Mouse (Mus musculus) retina, postnatal 7 days (tissue): ENCODE measurements around the gene Rnase1.
"Not testable (repeated sequence)": the region's sequence is repeated elsewhere in the genome, so short reads cannot be mapped to it uniquely, and the experiment has no call there.

Experiments used
- DNase-seq: peaks from one replicate; pipeline ENCODE4 v3.0.0-alpha.2; 2012; ENCODE audit warnings: low read depth, low spot score

Gene Rnase1

DNA sequence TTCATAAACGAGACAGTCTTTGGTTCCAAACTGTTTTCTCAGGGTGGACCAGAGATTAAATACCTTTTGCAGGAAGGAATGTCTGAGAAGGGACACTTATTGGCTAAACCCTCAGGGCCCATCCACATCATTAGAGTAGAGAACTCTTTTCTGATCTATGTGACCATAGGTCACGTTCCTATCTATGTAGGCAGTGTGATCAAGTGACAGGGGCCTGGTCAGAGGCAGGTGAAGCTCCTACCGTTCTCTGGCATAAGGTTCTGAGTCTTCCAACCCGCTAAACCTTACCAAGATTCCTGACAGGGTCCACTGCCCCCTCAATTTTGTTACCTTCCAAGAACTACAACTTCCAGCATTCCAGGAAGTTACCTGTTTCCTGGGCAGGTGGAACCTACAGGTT, 4.5 kb downstream of the Rnase1 start:
- no peak for DNase-seq

DNA sequence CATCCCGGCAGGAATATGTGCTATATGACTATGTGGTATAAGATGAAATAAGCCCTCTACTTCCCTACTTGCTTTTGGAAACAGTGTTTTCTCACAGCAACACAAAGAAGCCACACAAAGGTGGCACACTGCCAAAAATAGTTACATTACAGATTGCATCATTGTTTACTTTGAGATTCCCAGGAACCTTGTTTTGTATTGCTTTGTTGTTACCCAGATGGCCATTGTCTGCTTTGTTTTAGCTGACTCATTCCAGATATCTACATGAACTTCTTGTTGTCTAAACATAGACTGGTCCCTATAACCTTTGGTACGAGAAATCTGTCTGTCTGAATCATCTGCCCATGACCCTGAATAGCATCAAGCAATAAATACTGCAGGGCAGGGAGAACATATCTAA, 6.2 kb downstream of the Rnase1 start:
- no peak for DNase-seq

DNA sequence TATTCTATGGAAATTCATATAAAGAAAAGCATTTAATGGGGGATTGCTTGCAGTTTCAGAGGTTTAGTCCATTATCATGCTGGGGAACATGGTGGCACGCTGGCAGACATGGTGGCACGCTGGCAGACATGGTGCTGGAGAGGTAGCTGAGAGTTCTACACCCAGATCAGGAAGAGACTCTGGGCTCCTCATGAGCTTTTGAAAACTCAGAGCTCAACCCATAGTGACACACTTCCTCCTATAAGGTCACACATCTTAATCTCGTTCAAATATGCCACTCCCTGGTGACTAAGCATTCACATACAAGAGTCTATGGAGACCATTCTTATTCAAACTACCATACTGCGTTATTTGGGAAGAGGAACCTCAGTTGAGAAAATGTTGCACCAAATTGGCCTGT, 14.2 kb downstream of the Rnase1 start:
- DNase-seq: no peak

DNA sequence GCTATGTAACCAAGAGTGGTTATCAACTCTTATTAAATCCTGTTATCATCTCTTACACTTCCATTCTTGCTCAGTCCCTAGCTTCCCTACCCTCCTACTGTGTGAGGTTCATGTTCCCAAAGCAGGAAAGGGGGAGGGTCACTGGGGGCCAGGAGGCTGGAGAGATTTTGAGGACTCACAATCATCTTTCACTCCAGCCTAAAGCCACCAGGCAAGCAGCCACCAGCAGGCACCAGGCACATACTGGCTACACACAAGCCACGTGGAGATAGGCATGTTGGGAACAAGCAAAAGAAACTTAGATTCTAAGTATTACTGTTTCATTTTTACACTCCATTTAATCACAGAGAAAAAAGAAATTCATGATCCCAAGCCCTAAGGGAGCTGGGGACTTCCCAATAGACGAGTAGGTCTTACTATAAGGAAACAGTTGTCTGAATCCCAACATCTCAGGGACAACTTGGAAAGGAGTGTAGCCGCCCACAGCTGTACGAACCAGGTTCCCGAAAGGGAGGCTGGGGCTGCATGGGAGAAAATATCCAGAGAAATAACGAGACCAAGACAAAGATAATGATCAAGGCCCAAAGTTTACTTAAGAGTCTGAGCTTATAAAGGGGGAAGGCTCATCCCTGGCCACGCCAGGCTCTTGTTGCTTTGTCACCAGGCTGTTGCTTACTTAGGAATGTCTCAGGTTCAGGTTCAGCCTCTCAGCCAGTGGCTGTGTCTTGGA, 15.3 kb downstream of the Rnase1 start:
- DNase-seq: no peak

DNA sequence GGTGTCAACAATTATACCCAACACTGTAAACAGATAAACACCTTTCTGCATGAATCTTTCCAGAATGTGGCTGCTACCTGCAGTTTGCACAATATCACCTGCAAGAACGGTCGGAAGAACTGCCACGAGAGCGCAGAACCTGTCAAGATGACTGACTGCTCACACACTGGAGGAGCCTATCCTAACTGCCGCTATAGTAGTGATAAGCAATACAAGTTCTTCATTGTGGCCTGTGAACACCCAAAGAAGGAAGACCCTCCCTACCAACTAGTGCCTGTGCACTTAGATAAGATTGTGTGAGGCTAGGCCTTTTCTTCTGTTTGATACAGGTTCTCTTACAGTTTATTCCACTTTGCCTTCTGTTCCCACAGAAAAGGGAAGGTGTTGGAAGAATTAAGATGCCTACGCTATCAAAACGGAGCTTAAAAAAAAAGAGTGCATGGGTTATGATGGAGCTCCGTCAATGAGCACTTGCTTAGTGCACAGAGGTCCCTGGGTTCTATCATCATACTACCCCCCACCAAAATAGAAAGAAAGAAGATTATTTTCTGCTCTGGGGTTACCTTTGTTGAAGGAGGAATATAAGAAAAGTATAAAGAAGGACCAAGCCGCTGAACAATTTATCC, 16.2 kb downstream of the Rnase1 start:
- no peak for DNase-seq

DNA sequence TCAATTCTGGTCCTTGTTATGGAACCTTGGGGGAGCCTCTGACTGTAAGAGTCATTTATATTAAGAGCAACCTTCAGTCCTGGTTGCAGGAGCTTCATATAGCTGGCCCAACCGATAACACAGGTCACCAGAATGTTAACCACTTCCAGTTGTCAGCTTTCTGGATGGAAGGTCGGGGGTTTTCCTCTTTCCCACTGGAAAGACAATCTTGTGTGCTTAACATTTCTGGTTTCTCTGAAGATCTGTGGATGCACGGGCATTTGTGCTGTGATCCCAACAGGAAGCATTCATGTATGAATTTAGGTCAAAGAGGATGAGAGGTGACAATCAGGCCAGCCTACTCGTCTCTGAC, 17.0 kb downstream of the Rnase1 start:
- DNase-seq: no peak

DNA sequence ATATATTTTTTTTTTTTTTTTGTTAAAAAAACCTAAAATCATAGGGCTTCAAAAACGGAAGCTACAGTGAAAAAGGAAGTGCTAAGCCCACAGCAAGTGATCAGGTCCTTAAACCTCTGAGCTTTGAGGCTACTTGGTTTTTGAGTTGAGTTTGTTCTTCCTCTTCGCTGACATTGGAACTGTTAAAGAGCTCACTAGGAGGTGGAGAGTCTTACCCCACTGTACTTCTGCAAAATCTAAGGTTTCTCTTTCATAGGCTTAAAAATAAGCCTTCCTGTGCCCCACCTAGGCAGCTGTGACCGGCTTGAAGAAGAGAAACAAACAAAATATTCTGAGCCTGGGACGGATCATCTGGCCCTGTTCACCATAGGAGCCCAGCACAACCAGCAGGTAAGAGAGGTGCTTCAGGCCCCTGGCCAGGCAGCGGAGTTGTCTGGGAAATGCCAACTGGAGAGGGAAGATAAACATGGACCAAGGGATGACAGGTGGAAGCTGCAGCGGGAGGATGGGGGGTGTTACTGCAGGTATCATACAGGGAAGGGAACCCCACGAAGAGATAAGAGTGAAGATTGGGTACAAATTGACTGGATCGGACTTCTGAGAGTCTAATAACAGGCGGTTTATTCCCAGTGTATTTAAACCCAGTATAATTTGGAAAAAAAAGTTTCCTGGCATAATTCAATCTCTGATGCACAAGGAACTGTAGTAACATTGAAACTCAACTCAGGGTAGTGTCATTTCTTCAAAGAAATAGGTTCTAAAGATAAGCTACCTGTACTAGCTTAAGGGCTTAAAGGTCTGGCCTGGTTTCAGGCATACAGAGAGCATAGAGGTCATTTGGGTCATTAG, 17.6 kb downstream of the Rnase1 start:
- no peak for DNase-seq

DNA sequence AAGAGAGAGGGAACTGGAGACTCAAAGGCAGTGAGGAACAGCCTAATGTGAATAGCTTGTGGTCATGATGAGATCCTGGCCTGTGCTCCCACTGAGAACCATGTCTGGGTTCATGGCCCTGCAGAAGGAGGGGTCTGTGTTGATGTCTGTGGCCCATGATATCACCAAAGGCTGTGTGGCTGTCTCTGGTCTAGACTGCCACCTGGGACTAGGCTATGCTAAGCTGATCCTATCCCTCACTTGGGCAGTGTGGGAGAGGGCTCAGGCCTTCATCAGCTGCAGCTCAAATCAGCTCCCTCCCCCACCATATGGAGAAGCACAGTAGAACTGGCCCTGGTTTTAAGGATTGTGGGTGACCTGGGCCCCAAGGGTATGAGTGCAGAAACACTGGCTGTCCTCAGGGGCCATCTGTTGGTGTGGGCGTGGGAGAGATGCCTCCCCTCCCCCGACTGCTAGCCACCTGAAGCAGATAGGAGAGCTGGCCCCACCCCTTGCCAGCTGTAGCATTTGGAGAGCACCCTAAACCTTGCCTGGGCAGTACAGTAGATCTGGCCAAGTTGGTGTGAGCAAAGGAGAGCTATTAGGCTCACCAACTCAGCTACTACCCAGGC, 18.8 kb downstream of the Rnase1 start:
- no peak for DNase-seq

DNA sequence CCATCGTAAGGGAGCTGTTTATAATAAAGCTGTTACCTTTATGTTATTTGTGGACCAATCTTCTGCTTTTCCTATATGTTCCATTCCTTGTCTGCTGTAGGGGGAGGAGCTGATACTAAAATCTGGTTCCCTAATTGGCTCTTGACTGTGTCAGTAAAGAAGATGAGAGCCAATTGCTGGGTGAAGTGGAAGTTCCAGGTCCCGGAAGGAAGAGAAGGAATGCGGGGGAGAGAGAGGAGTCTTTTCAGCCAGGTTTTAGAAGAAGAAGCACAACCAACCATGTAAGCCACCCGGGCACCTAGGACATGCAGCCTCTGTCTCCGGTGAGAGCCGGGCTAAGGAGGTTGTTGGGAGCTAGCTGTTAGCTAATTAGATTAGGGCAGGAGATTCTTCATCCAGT, 20.9 kb downstream of the Rnase1 start:
- no peak for DNase-seq

DNA sequence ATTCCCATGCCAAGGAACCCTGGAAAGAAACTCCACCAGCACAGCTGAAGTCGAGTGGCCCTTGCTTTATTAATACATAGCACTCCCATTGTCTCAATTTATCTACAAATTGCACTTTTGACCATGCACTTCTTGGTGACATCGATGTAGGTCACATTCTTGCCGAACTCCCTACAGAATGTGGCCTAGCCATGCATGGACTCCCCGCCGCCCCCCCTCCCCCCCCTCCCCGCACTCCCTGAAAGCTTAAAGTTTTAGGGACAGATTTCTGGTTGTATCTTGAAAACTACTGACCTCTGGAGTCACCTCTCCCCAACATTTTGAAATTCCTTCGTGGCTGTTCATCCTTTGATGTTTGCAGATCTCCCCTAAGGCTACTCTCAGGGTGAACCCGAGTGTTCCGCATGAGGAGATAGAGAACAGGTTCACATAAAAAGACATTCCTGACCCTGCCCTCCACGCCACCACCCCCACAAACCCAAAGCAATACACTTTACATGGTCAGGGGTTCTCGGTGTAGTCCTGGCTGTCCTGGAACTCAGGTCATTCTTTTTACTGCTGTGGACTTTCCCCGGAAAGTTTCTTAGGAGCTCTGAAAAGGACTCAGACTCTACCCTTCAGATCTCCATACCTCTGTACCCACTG, 32.5 kb downstream of the Rnase1 start, which contains the start of gene Eddm3b:
Gene Eddm3b, plus strand, starts transcription at position 511 of the 645 bp plus-strand sequence.
- DNase-seq: no peak

DNA sequence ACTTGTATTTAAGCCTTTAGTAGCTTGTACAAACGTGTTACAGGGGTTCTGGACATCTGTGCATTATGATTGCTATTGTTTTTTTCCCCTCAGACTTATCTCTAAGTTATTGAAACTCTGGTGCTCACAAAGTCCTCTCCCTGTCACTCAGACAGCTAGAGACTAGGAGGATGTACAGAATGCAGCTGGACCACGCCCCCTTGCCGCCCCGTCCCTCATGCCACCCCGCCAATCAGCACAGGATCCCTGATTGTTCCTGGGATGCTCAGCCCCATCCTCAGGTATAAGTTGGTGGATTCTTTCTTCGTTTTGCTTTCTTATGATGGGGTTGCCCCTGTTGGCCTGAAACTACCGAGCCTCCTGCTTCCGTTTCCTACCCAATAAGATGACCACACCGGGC, 33.1 kb downstream of the Rnase1 start:
- no peak for DNase-seq

DNA sequence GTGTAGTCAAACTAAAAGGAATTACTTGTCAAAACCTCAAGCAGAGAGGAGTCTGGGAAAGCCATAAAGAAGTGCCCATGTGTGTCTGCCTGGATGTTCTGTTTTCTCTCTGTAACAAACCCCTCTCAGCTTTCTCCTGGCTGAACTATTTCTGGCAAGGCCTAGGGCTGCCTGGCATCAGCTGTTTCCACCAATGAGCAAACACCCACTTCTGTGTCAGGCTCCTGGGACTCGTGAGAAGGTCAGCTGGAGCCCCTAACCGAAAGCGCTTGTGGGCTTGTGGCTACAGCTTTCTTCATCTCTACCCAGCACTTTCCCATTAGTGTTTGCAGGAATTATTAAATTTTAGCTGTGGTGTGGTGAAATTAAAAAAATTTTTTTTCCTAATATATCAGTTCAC, 34.6 kb downstream of the Rnase1 start:
- no peak for DNase-seq

DNA sequence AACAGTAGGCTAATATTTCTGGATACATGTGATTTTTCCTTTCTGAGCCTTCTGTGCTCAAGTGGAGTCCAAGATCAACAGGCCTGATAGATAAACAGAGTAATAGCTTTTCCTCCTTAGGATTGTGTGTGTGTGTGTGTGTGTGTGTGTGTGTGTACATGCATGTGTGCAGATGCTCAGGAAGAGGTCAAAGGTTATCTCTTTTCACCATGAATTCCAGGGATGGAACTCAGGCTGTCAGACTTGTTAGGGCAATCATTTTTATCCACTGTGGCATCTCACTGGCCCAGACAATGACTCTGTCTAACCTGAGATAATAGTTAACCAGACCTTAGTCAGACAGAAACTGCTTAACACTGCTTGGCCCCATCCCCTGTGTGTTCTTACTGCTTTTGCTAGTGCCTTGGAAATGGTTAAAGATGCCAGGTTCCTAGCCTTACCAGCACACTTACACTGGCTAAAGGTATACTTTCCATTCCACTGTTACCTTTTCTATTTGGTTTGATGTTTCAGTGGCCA, 40.1 kb downstream of the Rnase1 start:
- DNase-seq: no peak

DNA sequence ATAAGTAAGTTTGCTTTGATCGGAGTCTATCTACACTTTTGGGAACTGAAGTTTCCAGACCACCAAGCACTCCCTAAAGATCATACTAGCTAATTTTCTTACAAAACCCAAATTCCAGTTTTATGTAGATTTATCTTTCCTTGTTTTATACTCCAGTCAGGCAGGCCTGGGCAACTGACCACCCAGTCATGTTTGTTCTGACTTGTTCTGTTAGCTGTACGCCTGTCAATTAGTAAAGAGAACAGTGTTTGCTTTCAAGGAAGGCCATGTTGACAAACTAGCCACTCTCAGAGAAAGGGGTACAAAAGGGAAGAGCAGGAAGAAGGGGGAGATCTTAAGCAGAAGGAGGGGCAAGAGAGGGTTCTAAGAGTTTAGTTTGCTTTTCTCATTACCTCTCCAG, 42.2 kb downstream of the Rnase1 start:
- no peak for DNase-seq

DNA sequence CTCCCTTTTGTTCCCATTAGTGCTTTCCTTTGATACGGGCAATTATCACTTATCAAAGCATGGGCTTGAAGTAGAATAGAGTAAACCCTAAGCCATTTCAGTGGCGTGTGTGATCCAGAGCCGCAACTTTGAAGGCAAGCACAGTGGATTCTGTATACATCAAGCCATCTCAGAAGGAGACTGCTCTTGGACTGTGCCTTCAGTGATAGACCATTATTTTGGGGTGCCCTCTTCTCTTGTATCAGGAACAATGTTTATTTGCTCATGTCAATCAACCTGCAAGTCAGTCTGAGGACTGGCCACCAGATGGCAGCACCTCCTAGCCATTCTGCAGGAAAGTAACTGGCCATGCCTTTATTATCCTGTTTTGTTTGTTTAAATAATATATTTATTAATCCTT, 43.4 kb downstream of the Rnase1 start:
- DNase-seq: no peak

DNA sequence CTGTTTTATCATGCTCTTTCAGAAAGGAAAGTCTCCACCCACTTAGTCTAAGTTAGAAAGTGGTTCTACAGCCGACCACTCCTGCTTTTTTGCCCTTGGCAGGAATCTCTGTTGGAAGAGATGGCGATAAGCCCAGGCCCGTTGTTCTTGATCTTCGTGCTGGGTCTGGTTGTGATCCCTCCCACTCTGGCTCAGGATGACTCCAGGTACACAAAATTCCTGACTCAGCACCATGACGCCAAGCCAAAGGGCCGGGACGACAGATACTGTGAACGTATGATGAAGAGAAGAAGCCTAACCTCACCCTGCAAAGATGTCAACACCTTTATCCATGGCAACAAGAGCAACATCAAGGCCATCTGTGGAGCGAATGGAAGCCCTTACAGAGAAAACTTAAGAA, 45.3 kb downstream of the Rnase1 start:
- DNase-seq: no peak

DNA sequence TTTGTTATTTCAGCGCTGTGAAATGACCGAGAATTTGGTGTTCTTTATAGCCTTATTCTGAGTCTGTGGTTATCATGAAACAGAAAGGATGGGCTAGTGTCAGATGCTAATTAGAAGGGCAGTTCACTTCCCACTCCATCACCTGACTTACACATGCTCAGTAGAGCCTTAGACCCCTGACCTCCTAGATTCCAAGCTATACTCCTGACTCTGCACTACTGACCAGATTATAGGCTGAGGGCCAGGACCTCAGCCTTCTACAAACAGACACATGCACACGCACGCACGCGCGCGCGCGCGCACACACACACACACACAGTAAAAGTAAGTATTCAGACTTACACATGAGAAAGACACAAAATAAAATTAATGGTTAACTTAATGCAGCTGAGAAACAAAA, 47.7 kb downstream of the Rnase1 start:
- no peak for DNase-seq

DNA sequence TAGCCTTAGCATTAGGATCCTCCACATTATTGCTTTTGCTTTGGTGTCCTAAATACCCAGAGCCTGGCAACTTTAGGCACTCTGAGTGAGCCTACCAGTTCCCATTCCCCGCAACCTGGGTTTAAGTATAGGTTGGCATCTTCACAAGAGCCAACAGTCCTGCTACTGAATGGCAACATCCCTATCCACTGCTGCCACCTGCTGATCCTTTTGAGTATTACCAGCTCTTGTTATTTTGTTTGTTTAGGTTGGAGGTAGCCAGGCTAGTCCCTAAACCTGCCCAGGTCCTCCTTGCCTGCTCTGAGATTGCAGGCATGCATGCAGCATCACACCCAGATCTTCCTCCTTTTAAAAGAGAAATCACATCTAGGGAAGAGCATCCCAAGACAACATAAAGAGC, 48.3 kb downstream of the Rnase1 start:
- not testable (repeated sequence) for DNase-seq

DNA sequence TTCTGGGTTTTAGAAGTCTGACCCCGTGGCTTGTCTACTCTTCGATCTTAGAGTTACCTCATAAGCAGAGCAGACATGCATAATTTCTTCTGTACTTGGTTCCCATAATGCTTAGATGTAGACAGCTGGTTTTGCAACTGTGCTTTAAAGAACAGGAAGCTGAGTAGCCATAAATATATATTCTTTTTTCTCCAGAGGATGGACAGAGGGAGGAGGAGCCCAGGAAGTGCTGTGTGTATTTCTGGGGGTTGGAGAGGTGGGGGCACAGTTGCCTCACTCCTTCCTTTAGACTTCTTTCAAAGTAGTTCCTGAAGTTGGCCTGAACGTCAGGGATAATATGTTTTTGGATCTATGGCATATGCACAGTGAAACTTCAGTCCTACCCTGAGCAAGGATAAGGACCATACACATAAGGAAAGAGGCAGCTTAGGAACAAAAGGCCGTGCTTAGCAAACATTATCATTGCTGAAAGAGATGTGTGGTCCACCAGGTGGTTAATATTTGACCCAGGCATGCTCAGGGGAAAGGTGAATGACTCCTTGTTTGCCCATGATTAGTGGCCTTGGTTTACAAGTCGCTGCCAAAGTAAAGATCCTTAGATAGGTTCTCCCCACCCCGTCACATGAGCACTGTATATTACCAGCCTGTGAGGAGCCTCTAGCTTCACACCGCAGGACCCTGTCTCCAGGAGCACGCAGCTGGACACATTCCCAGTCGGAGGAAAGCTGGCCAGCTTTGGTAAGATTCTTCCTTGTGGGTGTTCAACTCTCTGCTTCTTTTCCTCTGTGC, 50.7 kb downstream of the Rnase1 start:
- DNase-seq: no peak
